Mouse (Mus musculus): ENCODE measurements around the gene Zfp383.

GRCm38 (mm10) chr7:29941027-29941426 lies 33.0 kb downstream of the Zfp383 start:
- TF ChIP-seq CTCF (IDR thresholded peaks at IDR 0.05; ENCODE audit: insufficient read depth, low read depth, low read length), result no peak
- no peak for TF ChIP-seq POLR2A (IDR thresholded peaks at IDR 0.05; ENCODE audit: insufficient read depth, low read depth, low read length)

Measured in olfactory bulb, adult 2 months (tissue).